Mouse (Mus musculus): ENCODE results near the gene Asb17.
"Not testable (repeated sequence)": the region's sequence is repeated elsewhere in the genome, so short reads cannot be mapped to it uniquely, and the experiment has no call there.

Gene Asb17

DNA sequence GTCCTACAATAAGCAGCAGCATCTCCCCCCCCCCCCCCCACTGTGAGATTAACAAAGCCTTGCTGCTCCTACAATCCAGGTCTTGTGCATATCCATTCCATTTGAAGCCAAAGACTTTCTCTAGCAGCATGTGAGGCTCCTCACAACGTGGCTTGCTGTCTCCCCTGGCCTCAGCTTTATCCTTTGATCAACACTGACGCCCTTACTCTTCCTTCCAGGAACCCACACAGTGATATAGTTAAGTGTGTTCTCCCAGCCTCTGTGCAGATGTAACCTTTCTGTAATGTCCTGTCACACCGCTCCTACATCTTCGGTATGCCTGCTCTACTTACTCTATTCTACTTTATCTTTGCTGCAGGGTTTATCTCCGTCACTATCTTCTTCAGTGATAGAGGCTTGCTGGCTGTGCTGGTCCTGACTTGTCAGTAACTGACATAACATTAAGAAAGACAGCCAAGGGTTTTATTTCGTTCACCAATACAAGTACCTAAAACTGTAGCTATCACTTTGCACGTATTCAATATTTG is 3.3 kb downstream of the Asb17 start:
- Histone ChIP-seq H3K36me3 (ENCODE audit: control insufficient read depth, insufficient read depth, low read length, poor library complexity, severe bottlenecking) (no peaks in the 10 kb centered on the region), H3K27me3 (ENCODE audit: control insufficient read depth, insufficient read depth, low read length, poor library complexity, severe bottlenecking) (no peaks in the 10 kb centered on the region)
- DNase-seq (ENCODE audit: low read depth, low spot score): no peak

DNA sequence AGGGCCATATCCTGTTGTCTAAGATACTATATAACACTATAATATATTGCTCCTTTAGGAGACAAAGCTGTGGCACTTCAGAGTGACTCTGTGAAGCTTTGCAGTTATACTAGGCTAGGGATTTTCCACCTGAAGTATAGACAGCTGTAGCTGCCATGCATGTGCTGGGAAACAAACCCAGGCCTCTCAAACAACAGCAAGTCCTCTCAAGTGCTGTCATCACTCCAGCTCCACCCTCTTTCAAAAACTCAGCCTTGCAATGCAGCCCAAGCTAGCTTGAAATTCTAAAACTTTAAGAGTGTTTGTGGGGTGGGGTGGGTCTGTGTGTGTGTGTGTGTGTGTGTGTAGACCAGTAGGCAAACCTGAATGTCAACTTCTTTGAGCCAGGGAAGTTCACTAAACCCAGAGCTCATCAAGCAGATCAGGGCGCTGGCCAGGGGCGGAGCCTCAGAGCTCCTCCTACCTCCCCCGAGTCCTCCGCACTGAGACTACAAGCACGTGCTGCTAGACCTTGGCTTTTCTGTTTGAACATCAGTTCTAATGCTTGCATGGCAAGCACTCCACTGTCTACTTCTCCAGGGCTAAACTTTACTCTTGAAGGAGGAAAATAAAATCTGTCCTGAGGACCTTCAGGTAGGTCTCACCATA is 5.5 kb downstream of the Asb17 start:
- H3K36me3 ChIP-seq (ENCODE audit: control insufficient read depth, insufficient read depth, low read length, poor library complexity, severe bottlenecking): no peaks in the 10 kb centered on the region
- H3K27me3 ChIP-seq (ENCODE audit: control insufficient read depth, insufficient read depth, low read length, poor library complexity, severe bottlenecking): no peaks in the 10 kb centered on the region
- peak; percentile 22 for DNase-seq (ENCODE audit: low read depth, low spot score)

DNA sequence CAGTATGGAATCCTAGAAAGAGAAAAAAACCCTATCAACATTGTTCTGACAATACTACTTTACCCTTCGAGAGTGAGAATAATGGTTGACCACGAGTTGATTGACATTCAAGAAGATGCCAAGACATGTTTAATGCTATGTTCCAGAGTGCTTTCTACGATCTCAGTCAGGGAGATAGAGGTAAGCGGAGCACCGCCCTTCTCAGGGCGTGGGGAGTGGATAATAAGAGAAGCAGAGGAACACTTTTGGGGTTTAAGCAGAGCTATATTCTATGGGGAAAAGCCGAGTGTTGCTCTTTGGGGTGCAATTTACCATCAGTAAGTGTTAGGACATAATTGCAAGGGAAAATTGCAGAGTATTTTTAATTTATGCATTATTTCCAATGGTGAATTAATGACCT is 6.8 kb downstream of the Asb17 start:
- H3K27me3 ChIP-seq (ENCODE audit: control insufficient read depth, insufficient read depth, low read length, poor library complexity, severe bottlenecking): no peaks in the 10 kb centered on the region
- no peaks in the 10 kb centered on the region for H3K36me3 ChIP-seq (ENCODE audit: control insufficient read depth, insufficient read depth, low read length, poor library complexity, severe bottlenecking)
- DNase-seq (ENCODE audit: low read depth, low spot score): no peak

DNA sequence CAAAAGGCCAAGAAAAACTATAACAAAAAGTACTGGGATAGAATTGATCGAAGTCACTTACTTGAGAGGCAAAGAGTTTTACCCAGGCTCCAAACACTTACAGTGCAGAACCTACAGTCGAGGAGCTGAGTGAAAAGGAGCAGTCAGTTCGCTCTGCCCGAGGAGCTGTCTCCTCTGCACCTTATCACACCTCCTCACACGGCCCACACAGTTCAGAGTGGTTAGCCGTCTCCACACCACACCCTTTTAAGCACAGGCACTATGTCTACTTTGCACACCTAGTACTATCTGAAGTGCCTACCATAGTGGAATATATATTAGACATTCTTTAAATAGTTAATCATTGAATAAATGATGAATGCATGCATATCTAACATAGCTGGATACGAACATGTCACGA is 8.3 kb downstream of the Asb17 start:
- Histone ChIP-seq H3K27me3 (ENCODE audit: control insufficient read depth, insufficient read depth, low read length, poor library complexity, severe bottlenecking) (no peaks in the 10 kb centered on the region), H3K36me3 (ENCODE audit: control insufficient read depth, insufficient read depth, low read length, poor library complexity, severe bottlenecking) (no peaks in the 10 kb centered on the region)
- DNase-seq (ENCODE audit: low read depth, low spot score): no peak

- DNase-seq (ENCODE audit: low read depth, low spot score): no peak
- Histone ChIP-seq H3K27me3 (ENCODE audit: control insufficient read depth, insufficient read depth, low read length, poor library complexity, severe bottlenecking) (no peaks in the 10 kb centered on the region), H3K36me3 (ENCODE audit: control insufficient read depth, insufficient read depth, low read length, poor library complexity, severe bottlenecking) (no peaks in the 10 kb centered on the region)
These were observed 14.5 kb downstream of the Asb17 start for GRCm38 (mm10) chr3:153858350-153859001.

GRCm38 (mm10) chr3:153860392-153860791 is 16.4 kb downstream of the Asb17 start:
- H3K36me3 ChIP-seq (ENCODE audit: control insufficient read depth, insufficient read depth, low read length, poor library complexity, severe bottlenecking); H3K27me3 ChIP-seq (ENCODE audit: control insufficient read depth, insufficient read depth, low read length, poor library complexity, severe bottlenecking); DNase-seq (ENCODE audit: low read depth, low spot score): not testable (repeated sequence)

- no peak for DNase-seq (ENCODE audit: low read depth, low spot score)
- Histone ChIP-seq H3K36me3 (ENCODE audit: control insufficient read depth, insufficient read depth, low read length, poor library complexity, severe bottlenecking) (no peaks in the 10 kb centered on the region), H3K27me3 (ENCODE audit: control insufficient read depth, insufficient read depth, low read length, poor library complexity, severe bottlenecking) (no peaks in the 10 kb centered on the region)
These were observed 19.8 kb downstream of the Asb17 start for GRCm38 (mm10) chr3:153863816-153864215.

- DNase-seq (ENCODE audit: low read depth, low spot score): no peak
- no peaks in the 10 kb centered on the region for H3K36me3 ChIP-seq (ENCODE audit: control insufficient read depth, insufficient read depth, low read length, poor library complexity, severe bottlenecking)
- H3K27me3 ChIP-seq (ENCODE audit: control insufficient read depth, insufficient read depth, low read length, poor library complexity, severe bottlenecking): no peaks in the 10 kb centered on the region
These were observed 20.8 kb downstream of the Asb17 start for GRCm38 (mm10) chr3:153864636-153865429.

- DNase-seq (ENCODE audit: low read depth, low spot score): no peak
- Histone ChIP-seq H3K36me3 (ENCODE audit: control insufficient read depth, insufficient read depth, low read length, poor library complexity, severe bottlenecking) (no peaks in the 10 kb centered on the region), H3K27me3 (ENCODE audit: control insufficient read depth, insufficient read depth, low read length, poor library complexity, severe bottlenecking) (no peaks in the 10 kb centered on the region)
These were observed 23.4 kb downstream of the Asb17 start for GRCm38 (mm10) chr3:153867149-153868136.

- no peaks in the 10 kb centered on the region for H3K36me3 ChIP-seq (ENCODE audit: control insufficient read depth, insufficient read depth, low read length, poor library complexity, severe bottlenecking)
- DNase-seq (ENCODE audit: low read depth, low spot score): no peak
- no peaks in the 10 kb centered on the region for H3K27me3 ChIP-seq (ENCODE audit: control insufficient read depth, insufficient read depth, low read length, poor library complexity, severe bottlenecking)
These were observed 27.4 kb downstream of the Asb17 start for GRCm38 (mm10) chr3:153871396-153871795.

DNA sequence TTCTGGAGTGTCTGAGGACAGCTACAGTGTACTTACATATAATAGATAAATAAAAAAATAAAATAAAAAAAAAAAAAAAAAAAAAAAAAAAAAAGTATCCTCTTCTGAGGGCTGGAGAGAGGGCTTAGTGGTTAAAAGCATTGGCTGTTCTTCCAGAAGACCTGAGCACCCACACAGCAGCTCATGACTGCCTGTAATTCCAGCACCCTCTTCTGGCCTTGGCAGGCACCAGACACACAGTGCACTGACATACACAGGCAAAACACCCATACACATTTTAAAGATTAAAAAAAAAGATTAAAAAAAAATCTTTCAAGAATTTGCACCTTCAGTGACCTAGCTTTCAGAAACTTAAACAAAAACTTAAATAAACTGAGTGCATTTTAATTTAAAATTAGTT is 42.3 kb downstream of the Asb17 start:
- no peaks in the 10 kb centered on the region for H3K27me3 ChIP-seq (ENCODE audit: control insufficient read depth, insufficient read depth, low read length, poor library complexity, severe bottlenecking)
- no peak for DNase-seq (ENCODE audit: low read depth, low spot score)
- H3K36me3 ChIP-seq (ENCODE audit: control insufficient read depth, insufficient read depth, low read length, poor library complexity, severe bottlenecking): no peaks in the 10 kb centered on the region

DNA sequence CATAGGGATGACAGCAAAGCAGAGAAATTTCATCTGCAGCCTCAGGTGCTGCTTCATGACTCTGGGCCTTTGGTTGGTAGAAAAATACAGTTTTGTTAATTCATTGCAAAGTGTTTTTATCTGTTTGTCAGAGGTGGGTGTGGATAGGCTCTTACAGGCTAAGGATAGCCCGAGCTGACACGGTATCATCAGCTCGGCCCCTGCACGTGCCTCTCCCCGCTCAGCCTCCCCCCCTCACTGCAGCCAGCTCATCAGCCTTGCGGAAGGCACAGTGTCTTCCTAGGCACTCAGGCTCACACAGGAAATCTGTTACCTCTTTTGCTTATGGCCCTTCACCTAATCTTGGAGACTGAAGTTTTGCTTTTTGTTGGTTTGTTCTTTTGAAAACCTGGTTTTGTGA is 44.1 kb downstream of the Asb17 start:
- H3K36me3 ChIP-seq (ENCODE audit: control insufficient read depth, insufficient read depth, low read length, poor library complexity, severe bottlenecking): no peaks in the 10 kb centered on the region
- no peak for DNase-seq (ENCODE audit: low read depth, low spot score)
- H3K27me3 ChIP-seq (ENCODE audit: control insufficient read depth, insufficient read depth, low read length, poor library complexity, severe bottlenecking): no peaks in the 10 kb centered on the region

GRCm38 (mm10) chr3:153889188-153889781 is 45.3 kb downstream of the Asb17 start:
- Histone ChIP-seq H3K27me3 (ENCODE audit: control insufficient read depth, insufficient read depth, low read length, poor library complexity, severe bottlenecking) (no peaks in the 10 kb centered on the region), H3K36me3 (ENCODE audit: control insufficient read depth, insufficient read depth, low read length, poor library complexity, severe bottlenecking) (no peaks in the 10 kb centered on the region)
- DNase-seq (ENCODE audit: low read depth, low spot score): no peak

DNA sequence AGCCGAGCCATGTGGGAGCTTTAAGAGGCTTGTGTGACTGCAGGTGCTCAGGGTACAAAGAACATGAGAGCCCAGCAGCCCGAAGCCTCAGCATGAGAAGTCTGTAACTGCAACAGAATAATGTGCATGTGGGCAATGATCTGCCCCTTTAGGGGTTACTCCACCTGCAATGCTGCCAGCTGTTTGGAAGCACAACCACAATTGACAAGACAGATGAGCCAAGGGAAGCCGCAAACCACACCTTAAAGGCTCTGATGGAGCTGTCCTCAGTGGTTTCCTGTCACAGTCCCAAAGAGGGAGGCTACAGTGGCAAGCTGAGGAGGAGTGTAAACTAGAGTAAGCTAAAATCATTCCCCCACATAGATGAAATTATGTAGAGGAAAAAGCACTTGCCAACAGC is 51.4 kb downstream of the Asb17 start:
- no peaks in the 10 kb centered on the region for H3K27me3 ChIP-seq (ENCODE audit: control insufficient read depth, insufficient read depth, low read length, poor library complexity, severe bottlenecking)
- DNase-seq (ENCODE audit: low read depth, low spot score): no peak
- H3K36me3 ChIP-seq (ENCODE audit: control insufficient read depth, insufficient read depth, low read length, poor library complexity, severe bottlenecking): no peaks in the 10 kb centered on the region

Measured in splenic B cell, adult 2 months (primary cell).